Mouse (Mus musculus): ENCODE data around the gene Galnt14. TPM values are rescaled to one million over a fixed set of nuclear protein-coding genes. Genes with fewer than 3 reads are reported as not detected.

Galnt14 gene
- 10 to 100 TPM; 24.0 to 25.7 TPM for total RNA-seq (2021)
- long read RNA-seq, experiment 1, transcript Galnt14-201 (15 exons, 2,990 nt): major isoform, 14 of 20 reads
- long read RNA-seq, experiment 1, partial matches to known transcripts: 3 of 20 reads
- long read RNA-seq, experiment 1, other reads (novel, unspliced or antisense): 1 of 20 reads
- long read RNA-seq, experiment 2, transcript Galnt14-201 (15 exons, 2,990 nt): major isoform, 28 of 31 reads
- long read RNA-seq, experiment 2, partial matches to known transcripts: 0 of 31 reads
- long read RNA-seq, experiment 2, other reads (novel, unspliced or antisense): 3 of 31 reads

DNA sequence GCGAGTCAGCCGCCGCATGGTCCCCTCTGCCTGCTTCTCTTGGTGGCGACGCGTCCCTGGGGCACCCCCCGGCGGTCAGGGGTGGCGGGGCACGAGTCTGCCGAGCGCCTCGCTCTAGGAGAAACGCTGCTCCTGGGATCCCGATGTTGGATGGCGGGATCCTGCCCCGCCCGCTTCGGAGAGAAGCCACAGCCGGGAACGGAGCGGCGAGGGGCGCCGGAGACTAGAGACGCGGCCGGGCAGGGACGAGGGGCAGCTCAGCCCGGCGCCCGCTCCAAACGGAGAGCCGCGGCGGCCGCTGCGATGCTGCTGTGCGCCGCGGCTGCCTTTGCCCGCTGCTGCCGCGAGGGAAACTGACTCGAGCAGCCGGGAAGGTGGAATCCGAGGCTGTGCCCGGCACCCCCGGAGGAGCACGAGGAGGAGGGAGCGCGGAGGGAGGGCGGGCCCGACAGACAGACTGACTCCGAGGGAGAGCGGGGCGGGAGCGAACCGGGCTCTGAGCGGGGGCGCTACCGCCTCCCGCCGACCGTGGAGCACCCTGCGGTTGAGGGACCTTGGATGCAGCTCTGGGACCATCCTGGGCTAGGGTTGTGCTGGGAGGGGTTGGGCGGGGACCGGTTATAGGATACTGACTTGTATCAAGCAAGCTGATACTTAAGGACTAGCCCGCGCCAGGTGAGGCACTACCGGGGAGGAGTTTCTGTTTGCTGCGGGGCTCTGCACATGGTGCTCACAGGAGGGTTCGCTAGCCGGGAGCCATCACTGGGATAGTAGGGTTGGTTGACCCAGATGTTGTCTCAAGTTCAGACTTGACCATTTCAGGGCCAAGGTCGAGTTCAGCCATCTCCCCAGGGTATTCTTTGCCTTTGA is at the start of gene Galnt14:
TSS of gene Galnt14 (minus strand) at position 412 of the 870 bp plus-strand sequence.
- Histone ChIP-seq H3K27ac (peak within 1 kb of the TSS; percentile 95), H3K4me3 (peak within 1 kb of the TSS; percentile 68)
- TF ChIP-seq CTCF (conservative IDR thresholded peaks at IDR 0.05): peak; percentile 78
- peak; percentile 46 to 77 for DNase-seq (ENCODE audit: low spot score in 2 of 2)

DNA sequence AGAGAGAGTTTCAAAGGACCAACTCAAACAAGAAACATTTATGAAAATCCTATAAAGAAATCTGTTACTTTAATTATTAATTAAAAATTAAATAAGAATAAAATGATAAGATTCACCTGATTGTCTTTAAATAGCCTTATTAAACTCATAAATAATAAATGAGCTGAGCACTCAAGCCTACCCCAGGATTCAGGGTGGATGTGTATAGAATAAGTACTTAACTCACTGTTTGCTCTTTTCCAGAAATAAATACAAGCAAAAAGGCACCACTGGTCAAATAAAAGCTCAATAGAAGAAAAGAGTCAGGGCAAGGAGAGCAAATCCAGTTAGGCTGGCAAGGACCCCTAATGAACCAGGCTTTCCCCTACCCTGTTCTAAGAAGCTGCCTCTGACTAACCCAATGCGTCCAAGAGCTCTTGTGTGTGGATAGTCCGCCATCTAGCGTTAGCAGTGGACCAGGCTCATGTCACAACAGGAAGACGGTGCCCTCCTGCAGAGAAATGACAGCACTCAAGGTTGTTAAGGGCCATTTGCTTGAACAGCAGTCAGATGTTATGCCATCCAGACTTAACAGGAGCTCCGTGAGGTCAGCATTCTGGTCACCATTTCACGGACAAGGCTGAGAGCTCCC is 33.5 kb upstream of the Galnt14 start:
- TF ChIP-seq CTCF (conservative IDR thresholded peaks at IDR 0.05): peak; percentile 94
- peak; percentile 71 to 81 for DNase-seq (ENCODE audit: low spot score in 2 of 2)
- Histone ChIP-seq H3K27ac (no peak overlapping the region), H3K4me3 (no peak overlapping the region)

DNA sequence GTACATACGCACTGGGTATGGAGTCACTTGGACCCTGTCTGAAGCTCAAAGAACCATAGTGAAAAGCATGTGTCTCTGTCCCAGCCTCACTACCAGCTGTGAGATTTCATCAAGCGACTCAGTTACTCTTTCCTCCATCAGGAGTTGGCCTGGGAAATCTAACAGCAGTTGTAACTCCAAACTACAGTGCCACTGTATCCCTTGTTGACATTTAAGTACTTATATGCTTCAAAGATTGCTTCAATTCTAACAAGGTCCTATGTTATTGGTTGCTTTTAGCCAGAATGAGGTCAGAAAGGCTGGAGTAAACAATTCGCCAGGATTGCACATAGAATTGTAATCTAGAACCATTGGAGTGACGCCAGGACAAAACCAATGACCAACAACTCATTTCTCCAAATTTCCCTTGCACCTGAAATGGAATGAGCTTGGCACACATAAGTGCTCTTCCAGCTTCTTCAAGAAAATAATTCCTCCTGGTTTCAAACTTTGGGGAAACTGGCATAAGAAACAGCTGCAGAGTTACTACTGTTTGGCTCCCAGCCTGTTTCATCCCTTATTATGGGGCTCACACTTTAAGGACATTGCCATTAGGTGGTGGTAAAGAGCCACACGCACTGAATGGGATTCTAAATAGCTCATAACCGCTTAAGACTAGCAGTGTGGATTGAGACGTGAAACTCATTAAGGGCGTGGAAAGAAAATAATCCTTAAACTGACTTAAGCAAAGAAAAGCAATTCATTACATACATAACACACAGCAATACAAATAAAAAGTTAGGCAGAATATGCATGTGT is 13.8 kb upstream of the Galnt14 start:
- Histone ChIP-seq H3K4me3 (no peak overlapping the region), H3K27ac (no peak overlapping the region)
- peak; percentile 77 for TF ChIP-seq CTCF (conservative IDR thresholded peaks at IDR 0.05)
- DNase-seq (ENCODE audit: low spot score in 2 of 2): peak in 1 of 2 experiments; percentile 27

DNA sequence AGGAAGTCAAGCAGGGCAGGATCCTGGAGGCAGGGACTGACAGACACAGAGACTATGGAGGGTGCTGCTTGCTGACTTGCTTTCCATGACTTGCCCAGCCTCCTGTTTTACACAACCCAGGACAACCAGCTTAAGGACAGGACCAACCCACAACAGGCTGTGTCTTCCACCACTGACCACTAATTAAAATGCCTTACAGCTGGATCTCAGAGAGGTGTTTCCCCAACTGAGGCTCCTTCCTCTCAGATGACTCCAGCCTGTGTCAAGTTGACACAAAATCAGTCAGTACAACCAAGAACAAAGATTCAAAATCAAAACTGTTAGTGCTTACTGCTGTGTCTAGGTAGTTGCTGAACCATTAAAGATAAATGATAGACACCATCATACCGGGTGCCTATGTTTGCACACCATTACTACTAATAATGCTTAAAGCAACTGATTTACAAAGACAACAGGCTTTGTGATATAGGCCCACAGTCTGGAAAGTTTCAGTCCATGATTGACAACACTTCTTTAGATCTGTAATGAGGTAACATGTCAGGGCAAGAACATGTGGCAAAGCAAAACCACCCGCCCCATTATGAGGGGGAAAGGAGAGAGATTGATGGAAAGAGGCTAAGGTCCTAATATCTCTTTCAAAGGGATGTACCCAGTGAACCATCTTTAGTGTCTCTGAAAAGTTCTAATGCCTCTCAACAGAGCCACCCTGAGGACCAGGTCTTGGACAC is 8.9 kb upstream of the Galnt14 start:
- no peak for TF ChIP-seq CTCF (conservative IDR thresholded peaks at IDR 0.05)
- no peak for DNase-seq (ENCODE audit: low spot score in 2 of 2)
- no peak overlapping the region for H3K4me3 ChIP-seq
- no peak overlapping the region for H3K27ac ChIP-seq

DNA sequence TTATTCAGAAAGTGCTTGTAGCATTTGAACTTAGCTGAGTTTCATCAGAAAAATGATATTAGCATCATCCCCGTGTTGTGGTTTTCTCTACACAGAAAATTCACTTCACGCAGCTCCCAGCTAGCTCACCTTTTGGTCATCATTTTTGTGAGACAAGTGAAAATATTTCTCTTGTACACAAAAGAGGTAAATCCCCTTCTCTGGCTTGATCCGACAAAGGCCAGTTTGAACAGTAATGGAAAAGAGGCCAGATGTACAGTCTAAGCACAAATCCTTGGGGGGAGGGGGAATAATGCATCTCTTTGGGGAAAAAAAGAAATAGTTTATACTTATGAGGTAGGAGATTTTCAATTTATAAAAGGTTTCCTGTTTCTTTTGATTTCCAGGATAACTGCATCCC is 6.4 kb upstream of the Galnt14 start:
- no peak for TF ChIP-seq CTCF (conservative IDR thresholded peaks at IDR 0.05)
- no peak overlapping the region for H3K4me3 ChIP-seq
- no peak overlapping the region for H3K27ac ChIP-seq
- DNase-seq (ENCODE audit: low spot score in 2 of 2): no peak

DNA sequence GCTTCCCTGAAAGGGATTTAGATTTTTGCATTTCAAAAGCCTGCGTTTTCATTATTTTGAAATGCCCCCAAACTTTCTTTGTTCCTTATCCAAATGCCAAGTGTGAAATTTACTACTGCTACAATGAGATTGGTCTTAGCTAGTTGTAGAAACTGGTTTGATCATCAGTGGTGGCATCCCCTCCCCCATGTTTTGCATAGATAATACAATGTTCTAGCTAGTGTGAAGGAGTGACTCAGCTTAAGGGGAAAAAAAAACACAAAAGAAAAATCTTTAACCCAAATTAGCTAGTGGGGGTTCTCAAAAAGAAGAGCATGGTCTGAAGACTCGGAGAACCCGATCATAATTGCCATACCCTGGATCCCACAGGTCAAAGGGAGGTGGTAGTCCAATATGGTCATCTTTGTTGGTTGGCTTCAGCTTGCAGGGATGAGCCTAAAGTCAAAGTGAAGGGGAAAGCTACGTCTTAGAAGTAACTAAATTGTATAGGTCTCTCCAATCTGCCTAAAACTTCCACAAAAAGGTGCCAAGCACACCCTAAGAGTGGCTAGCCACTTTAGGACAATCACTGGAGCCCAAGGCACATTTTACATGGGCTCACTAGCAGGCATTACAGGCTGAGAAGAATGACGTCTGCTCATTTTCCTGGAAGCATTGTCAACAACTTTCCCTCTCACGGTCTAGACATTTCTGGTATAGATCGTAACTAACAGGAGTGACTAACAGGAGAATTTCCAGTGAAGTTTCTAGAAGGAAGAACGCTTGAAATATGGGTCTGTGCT is 4.4 kb upstream of the Galnt14 start:
- TF ChIP-seq CTCF (conservative IDR thresholded peaks at IDR 0.05): no peak
- DNase-seq (ENCODE audit: low spot score in 2 of 2): no peak
- no peak overlapping the region for H3K27ac ChIP-seq
- no peak overlapping the region for H3K4me3 ChIP-seq

DNA sequence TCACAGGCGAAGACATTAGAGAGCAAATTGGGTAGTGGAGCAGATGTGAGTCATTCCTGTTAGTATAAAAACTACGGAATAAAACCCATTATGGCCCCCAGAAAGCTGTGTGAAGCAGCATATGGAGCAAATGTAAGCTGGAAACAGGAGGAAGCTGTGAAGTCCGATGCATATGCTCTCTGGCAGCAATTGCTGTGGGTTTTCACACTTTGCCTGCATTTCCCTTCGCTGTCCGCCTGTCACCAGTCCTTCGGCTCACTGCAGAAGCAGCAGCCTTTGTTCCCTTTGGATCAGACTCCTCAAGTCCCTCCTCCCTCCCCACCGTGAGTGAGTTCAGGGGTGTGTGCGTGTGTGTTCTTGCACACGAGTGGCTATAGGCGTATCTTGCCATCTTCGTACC is 3.1 kb upstream of the Galnt14 start:
- H3K4me3 ChIP-seq: no peak overlapping the region
- peak; percentile 20 to 26 for DNase-seq (ENCODE audit: low spot score in 2 of 2)
- no peak overlapping the region for H3K27ac ChIP-seq
- TF ChIP-seq CTCF (conservative IDR thresholded peaks at IDR 0.05): no peak

DNA sequence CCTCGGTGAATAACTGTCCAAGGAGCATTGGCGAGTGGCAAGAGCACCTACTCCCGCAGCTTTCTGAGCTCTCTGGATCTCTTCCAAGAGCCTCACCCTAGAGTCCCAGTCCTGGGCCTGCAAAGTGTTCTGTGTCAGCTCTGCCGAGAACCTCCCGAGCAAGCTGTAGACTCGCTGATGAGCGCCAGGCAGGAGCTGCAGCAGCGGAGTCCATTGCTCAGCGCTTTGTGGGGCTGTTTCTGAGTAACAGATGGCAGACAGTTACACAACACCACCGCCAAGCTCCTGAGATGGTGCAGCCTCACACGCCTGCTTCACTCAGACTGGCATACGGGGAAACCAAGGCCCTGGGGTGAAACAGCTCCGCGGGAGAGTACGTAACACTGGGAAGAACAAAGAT is 1.7 kb upstream of the Galnt14 start:
- no peak for TF ChIP-seq CTCF (conservative IDR thresholded peaks at IDR 0.05)
- peak overlapping the region; percentile 84 for H3K27ac ChIP-seq
- peak; percentile 62 to 81 for DNase-seq (ENCODE audit: low spot score in 2 of 2)
- no peak overlapping the region for H3K4me3 ChIP-seq

DNA sequence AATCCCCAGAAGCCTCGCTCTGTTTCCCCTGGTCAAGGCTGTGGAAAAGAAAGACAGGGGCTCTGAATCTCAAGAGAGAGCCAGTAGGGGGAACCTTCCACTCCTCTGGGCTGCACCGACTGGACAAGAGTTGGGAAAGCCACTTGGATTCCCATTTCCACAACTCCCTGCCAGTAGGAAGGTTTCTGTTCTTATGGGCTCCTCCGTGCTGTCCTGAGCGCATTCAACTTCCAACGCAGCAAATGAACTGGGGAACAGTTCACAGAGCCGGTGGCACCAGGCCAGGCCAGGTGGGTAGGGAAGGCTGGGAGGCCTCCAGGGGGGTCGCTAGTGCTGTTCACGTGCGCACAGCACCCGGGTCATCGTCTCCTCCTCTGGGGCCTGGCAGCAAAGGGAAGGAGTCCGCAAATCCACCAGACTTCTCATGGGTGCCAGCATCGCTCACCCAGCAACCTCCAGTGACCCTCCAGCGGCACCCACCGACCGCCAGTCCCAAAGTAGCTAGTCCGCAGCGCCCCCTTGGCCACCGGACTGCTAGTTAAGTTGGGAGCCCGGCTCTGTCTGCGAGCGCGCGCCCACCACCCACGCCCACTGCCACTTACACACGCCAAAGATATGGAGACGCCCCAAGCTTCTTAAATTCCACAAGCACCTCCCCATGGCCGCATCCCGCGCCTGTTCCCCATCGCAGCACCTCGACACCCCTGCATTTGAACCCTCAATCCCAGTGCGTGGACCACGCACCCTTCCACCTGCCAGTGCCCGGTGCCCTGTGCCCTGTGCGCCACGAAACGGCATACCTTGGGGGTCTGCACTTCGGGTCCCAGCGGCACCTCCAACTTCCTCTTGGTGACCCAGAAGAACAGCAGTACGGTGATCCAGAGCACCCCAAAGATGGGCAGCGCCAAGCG is 867 bp downstream of the Galnt14 start:
- H3K27ac ChIP-seq: peak overlapping the region; percentile 95
- TF ChIP-seq CTCF (conservative IDR thresholded peaks at IDR 0.05): no peak
- peak; percentile 45 to 62 for DNase-seq (ENCODE audit: low spot score in 2 of 2)

DNA sequence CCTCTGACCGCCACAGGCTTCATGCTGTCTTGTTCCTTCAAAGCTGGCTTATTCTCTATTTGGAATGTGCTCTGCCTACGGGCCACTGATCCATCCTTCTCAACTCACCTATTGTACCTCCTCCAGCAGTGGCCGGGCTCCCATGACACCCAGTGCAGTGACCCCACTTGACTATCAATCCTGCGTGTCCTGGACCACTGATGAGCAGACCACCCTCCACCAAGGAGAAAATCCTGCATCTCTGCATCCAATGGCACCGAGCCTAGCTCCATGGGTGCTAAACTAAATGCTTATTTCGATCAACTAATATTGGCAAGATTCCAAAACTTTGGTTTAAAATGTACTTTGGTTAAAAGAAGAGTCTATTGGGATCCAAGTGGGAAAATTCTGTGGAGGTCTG is 1.8 kb downstream of the Galnt14 start:
- peak overlapping the region; percentile 68; the same call in 1 of the 2 replicates for H3K4me3 ChIP-seq
- no peak for TF ChIP-seq CTCF (conservative IDR thresholded peaks at IDR 0.05)
- DNase-seq (ENCODE audit: low spot score in 2 of 2): no peak
- peak overlapping the region; percentile 95; the same call in 1 of the 2 replicates for H3K27ac ChIP-seq

More for the DNA sequence above, 867 bp downstream of the Galnt14 start:
- H3K4me3 ChIP-seq: peak overlapping the region; percentile 68
